In the genomic region with DNA sequence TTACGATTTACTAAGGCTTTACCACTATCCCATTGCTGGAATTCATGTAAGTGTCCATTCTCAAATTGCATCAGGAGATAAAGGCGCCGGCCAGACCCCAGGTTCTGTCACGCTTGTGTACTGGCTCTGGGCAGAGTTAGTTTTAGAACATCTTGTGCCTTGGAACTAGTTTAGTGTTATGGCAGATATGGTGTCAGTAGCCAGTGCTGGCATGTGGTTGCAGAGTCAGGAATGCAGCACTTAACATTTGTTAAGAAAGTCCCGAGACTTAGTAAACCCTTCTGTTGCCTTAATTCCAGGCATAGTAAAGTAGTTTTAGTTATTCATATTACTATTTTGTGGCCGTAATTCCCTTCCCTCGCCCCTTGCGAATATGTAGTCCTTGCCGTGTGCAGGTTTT, we compare ENCODE assay signal across 8 mouse cellular contexts. TPM values are rescaled to one million over a fixed set of nuclear protein-coding genes. Genes with fewer than 3 reads are reported as not detected.
DNase-seq lines count a peak whose midpoint lies in the region; ATAC-seq lines count a peak whose summit lies in the region.

No protein-coding gene starts in this region.

- peak overlapping the region; percentile 97 for H3K4me2 ChIP-seq in liver, embryonic 11.5 days
- peak overlapping the region; percentile 97 for H3K4me2 ChIP-seq in forebrain, embryonic 14.5 days (ENCODE audit: low read length)
- peak overlapping the region; percentile 94 for H3K4me2 ChIP-seq in intestine, embryonic 15.5 days (replicated peaks)
- H3K4me2 ChIP-seq in neural tube, embryonic 13.5 days: peak overlapping the region; percentile 99

- no peaks in the 10 kb centered on the region for H3K9me3 ChIP-seq in liver, embryonic 11.5 days (ENCODE audit: control insufficient read depth, low read length)
- H3K9me3 ChIP-seq in forebrain, embryonic 14.5 days (replicated peaks; ENCODE audit: control insufficient read depth, low read length): no peaks in the 10 kb centered on the region
- H3K9me3 ChIP-seq in intestine, embryonic 15.5 days: no peaks in the 10 kb centered on the region
- H3K9me3 ChIP-seq in neural tube, embryonic 13.5 days: no peaks in the 10 kb centered on the region

- WGBS in liver, embryonic 11.5 days: 77% methylated on average over 9 of the region's 9 CpGs
- WGBS in forebrain, embryonic 14.5 days: 77% methylated on average over 9 of the region's 9 CpGs
- 56% methylated on average over 9 of the region's 9 CpGs for WGBS in intestine, embryonic 15.5 days
- WGBS in neural tube, embryonic 13.5 days: 60% methylated on average over 9 of the region's 9 CpGs

- H3K9ac ChIP-seq in liver, embryonic 11.5 days (ENCODE audit: low read depth, low read length): no peak overlapping the region
- H3K9ac ChIP-seq in forebrain, embryonic 14.5 days (ENCODE audit: low read length): 0 out of 2 replicates have a peak overlapping the region, but pooled peaks have one; percentile 17
- H3K9ac ChIP-seq in intestine, embryonic 15.5 days: no peak overlapping the region
- no peak overlapping the region for H3K9ac ChIP-seq in neural tube, embryonic 13.5 days

- no peak for ATAC-seq in liver, embryonic 11.5 days (replicated peaks; ENCODE audit: low FRiP score)
- no peak for ATAC-seq in forebrain, embryonic 14.5 days
- no peak for ATAC-seq in intestine, embryonic 15.5 days
- no peak for ATAC-seq in neural tube, embryonic 13.5 days (ENCODE audit: low read depth)

- no peaks in the 10 kb centered on the region for H3K36me3 ChIP-seq in liver, embryonic 11.5 days (ENCODE audit: control insufficient read depth, insufficient read depth, low read length)
- H3K36me3 ChIP-seq in forebrain, embryonic 14.5 days (ENCODE audit: control insufficient read depth, insufficient read depth, low read length): no peaks in the 10 kb centered on the region
- H3K36me3 ChIP-seq in intestine, embryonic 15.5 days: no peaks in the 10 kb centered on the region
- no peaks in the 10 kb centered on the region for H3K36me3 ChIP-seq in neural tube, embryonic 13.5 days

- peak overlapping the region; percentile 88 for H3K4me3 ChIP-seq in liver, embryonic 11.5 days (ENCODE audit: low read depth, low read length)
- 0 out of 2 replicates have a peak overlapping the region, but pooled peaks have one; percentile 79 for H3K4me3 ChIP-seq in forebrain, embryonic 14.5 days (ENCODE audit: low read depth, low read length)
- peak overlapping the region; percentile 90; the same call in 1 of the 2 replicates for H3K4me3 ChIP-seq in intestine, embryonic 15.5 days (replicated peaks)
- H3K4me3 ChIP-seq in neural tube, embryonic 13.5 days: no peak overlapping the region

- DNase-seq in liver, embryonic 11.5 days (ENCODE audit: low spot score): no peak
- no peak for DNase-seq in liver
- DNase-seq in forebrain, embryonic 14.5 days (ENCODE audit: low spot score): no peak
- no peak for DNase-seq in cerebellum, postnatal 36 days
- DNase-seq in thymus, postnatal 36 days: no peak
- DNase-seq in urinary bladder, postnatal 36 days (ENCODE audit: low spot score in 2 of 2): no peak

- H3K27ac ChIP-seq in liver, embryonic 11.5 days (ENCODE audit: low read depth, low read length): no peak overlapping the region
- H3K27ac ChIP-seq in forebrain, embryonic 14.5 days (ENCODE audit: low read depth, low read length): no peak overlapping the region
- H3K27ac ChIP-seq in intestine, embryonic 15.5 days: no peak overlapping the region
- H3K27ac ChIP-seq in neural tube, embryonic 13.5 days (replicated peaks): no peak overlapping the region

- H3K27me3 ChIP-seq in liver, embryonic 11.5 days (replicated peaks; ENCODE audit: control insufficient read depth, insufficient read depth, low read length): no peaks in the 10 kb centered on the region
- H3K27me3 ChIP-seq in forebrain, embryonic 14.5 days (replicated peaks; ENCODE audit: control insufficient read depth, insufficient read depth, low read length): no peaks in the 10 kb centered on the region
- no peaks in the 10 kb centered on the region for H3K27me3 ChIP-seq in intestine, embryonic 15.5 days (replicated peaks)
- no peaks in the 10 kb centered on the region for H3K27me3 ChIP-seq in neural tube, embryonic 13.5 days

- peaks cover 8% of the 10 kb centered on the region for H3K4me1 ChIP-seq in liver, embryonic 11.5 days (replicated peaks; ENCODE audit: control insufficient read depth, insufficient read depth, low read length)
- H3K4me1 ChIP-seq in forebrain, embryonic 14.5 days (ENCODE audit: control insufficient read depth, insufficient read depth, low read length): peaks cover 8% of the 10 kb centered on the region; the same call in 1 of the 2 replicates
- peaks cover 13% of the 10 kb centered on the region; the same call in 1 of the 2 replicates for H3K4me1 ChIP-seq in intestine, embryonic 15.5 days (replicated peaks)
- H3K4me1 ChIP-seq in neural tube, embryonic 13.5 days (replicated peaks): peaks cover 24% of the 10 kb centered on the region

RNA-seq across cellular contexts. Expression of a gene that starts 1.7 kb away (rescaled TPM):
- polyA plus RNA-seq in liver, embryonic 11.5 days (2014; fragmentation: Nextera tagmentation; extraction: Ambion mirVana): 54.3 and 62.8 TPM in 2 replicates
- polyA plus RNA-seq in forebrain, embryonic 14.5 days (2014; fragmentation: Nextera tagmentation; extraction: Ambion mirVana): 35.2 and 37.8 TPM in 2 replicates
- polyA plus RNA-seq in intestine, embryonic 15.5 days (2015; fragmentation: Nextera tagmentation; extraction: Ambion mirVana): 34.8 and 39.2 TPM in 2 replicates
- 21.4 and 25.8 TPM in 2 replicates for polyA plus RNA-seq in neural tube, embryonic 13.5 days (2015; fragmentation: Nextera tagmentation; extraction: Ambion mirVana)
